Mouse (Mus musculus) limb, embryonic 10.5 days (tissue): ENCODE measurements around the gene Ppp1r9a. TPM values are rescaled to one million over a fixed set of nuclear protein-coding genes. Genes with fewer than 3 reads are reported as not detected.
A peak's percentile ranks its signal among the peaks of the same experiment; 100 is the strongest.

ENCODE experiments used
- DNase-seq: peaks from one replicate; pipeline ENCODE4 v3.0.0-alpha.2; 2017; ENCODE audit warnings: low spot score
- H3K27ac ChIP-seq: fragments of 300-500 bp; sonication (generic); 2 replicates; pipeline ENCODE4 v1.5.1; 2016; ENCODE audit warnings: mild to moderate bottlenecking
- H3K27me3 ChIP-seq: fragments of 300-500 bp; sonication (generic); 2 replicates; pipeline ENCODE4 v1.6.1; 2016; ENCODE audit warnings: low read depth, mild to moderate bottlenecking; ENCODE audit not compliant: poor library complexity, severe bottlenecking
- H3K36me3 ChIP-seq: fragments of 300-500 bp; sonication (generic); 2 replicates; pipeline ENCODE4 v1.6.1; 2016; ENCODE audit warnings: mild to moderate bottlenecking, moderate library complexity
- H3K4me1 ChIP-seq: fragments of 300-500 bp; sonication (generic); 2 replicates; pipeline ENCODE4 v1.6.1; 2016
- H3K4me3 ChIP-seq: fragments of 300-500 bp; sonication (generic); 2 replicates; pipeline ENCODE4 v1.5.1; 2016; ENCODE audit warnings: mild to moderate bottlenecking, moderate library complexity
- H3K9me3 ChIP-seq: fragments of 300-500 bp; sonication (generic); replicated peaks from 2 replicates; pipeline ENCODE4 v1.6.1; 2016; ENCODE audit warnings: mild to moderate bottlenecking
- WGBS: fragments of 180-500 bp; shearing (Covaris S2); methylation state at CpG from one replicate; pipeline ENCODE4 v1.1.7; 2016; 5-methylcytosine and 5-hydroxymethylcytosine counted together
- polyA plus RNA-seq: library from polyadenylated mRNA; unstranded; fragments of >200 nt; fragmentation: Nextera tagmentation; extraction: Ambion mirVana; gene quantifications from 2 replicates; pipeline ENCODE4 v1.2.1, GENCODE M21; 2016

Gene Ppp1r9a
- polyA plus RNA-seq, 1 experiment from 2014 or later = 28.5 TPM

DNA sequence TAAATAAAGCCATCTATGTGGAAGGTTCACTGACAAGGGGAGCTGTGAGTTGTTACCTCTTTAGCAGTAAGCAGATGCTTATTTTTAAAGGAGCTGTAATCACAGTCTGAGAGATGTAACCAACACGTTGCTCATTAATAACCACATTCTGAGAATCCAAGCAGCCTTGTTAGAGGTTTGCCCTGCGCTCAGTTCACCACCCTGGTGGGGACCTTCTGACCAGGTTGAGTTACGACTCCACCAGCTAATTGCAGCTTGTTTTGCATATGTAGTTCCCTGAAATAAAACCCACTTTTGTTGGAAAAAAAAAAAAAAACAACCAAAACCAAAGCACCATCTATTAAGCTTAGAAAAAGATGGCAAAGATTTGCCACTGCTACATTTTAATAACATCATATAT lies 205.8 kb downstream of the Ppp1r9a start:
- Histone ChIP-seq H3K27ac (peak overlapping the region; percentile 85), H3K4me1 (peaks cover 83% of the 10 kb centered on the region), H3K27me3 (no peaks in the 10 kb centered on the region), H3K9me3 (no peaks in the 10 kb centered on the region), H3K36me3 (no peaks in the 10 kb centered on the region; the same call in 1 of the 2 replicates), H3K4me3 (no peak overlapping the region)
- 17% methylated on average over 3 of the region's 3 CpGs for WGBS
- no peak for DNase-seq

DNA sequence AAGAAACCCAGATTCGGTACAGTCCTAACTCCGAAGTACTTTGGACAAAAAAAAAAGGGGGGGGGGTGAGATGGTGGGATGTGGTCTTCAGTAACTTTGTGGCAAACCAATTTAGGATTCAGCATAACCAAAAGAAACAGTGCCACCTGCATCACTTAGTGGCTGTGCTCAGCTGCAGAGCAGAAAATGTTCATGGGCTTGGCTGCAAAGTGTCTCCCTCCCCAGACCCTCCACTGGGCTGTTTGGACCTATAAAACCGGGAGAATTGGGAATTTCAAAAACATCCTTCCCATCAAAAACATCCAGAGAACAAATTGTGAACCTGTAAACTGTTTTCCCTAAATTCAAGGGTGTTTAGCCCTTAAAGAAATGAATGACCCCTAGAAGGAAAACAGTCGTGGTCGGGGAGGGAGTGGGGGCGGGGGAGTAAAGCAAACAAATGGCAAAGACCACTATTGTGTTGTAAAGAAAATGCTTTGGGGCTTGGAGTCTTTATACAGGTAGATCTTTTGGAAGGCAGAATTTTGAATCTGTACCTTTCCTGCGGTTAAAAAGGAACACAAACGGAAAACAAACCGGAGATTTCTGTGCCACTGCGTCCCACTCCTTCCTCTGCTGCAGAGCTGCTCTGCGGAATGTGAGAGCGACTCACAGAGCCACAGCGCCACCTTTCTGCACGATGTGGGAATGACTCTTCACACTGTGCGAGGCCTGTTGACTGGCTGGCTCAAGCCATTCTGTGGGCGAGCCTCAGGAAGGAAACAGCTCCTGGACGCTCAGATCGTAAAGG lies 207.4 kb downstream of the Ppp1r9a start:
- 5% methylated on average over 18 of the region's 18 CpGs for WGBS
- H3K4me1 ChIP-seq = peaks cover 79% of the 10 kb centered on the region

GRCm38 (mm10) chr6:5110715-5111048 lies 208.0 kb downstream of the Ppp1r9a start:
- WGBS = 10% methylated on average over 3 of the region's 3 CpGs
- Histone ChIP-seq H3K4me1 (peaks cover 77% of the 10 kb centered on the region), H3K27ac (peak overlapping the region; percentile 85), H3K27me3 (no peaks in the 10 kb centered on the region), H3K4me3 (peak overlapping the region; percentile 39; the same call in 1 of the 2 replicates), H3K9me3 (no peaks in the 10 kb centered on the region), H3K36me3 (peaks cover 21% of the 10 kb centered on the region)
- no peak for DNase-seq

More for the DNA sequence above, 207.4 kb downstream of the Ppp1r9a start:
- no peaks in the 10 kb centered on the region for H3K27me3 ChIP-seq
- H3K36me3 ChIP-seq = peaks cover 15% of the 10 kb centered on the region
- no peaks in the 10 kb centered on the region for H3K9me3 ChIP-seq
- peak overlapping the region; percentile 39 for H3K4me3 ChIP-seq
- peak overlapping the region; percentile 85 for H3K27ac ChIP-seq
- peak; percentile 94 for DNase-seq

- Histone ChIP-seq H3K9me3 (no peaks in the 10 kb centered on the region), H3K4me3 (no peak overlapping the region), H3K27ac (peak overlapping the region; percentile 85), H3K36me3 (peaks cover 45% of the 10 kb centered on the region), H3K4me1 (peaks cover 60% of the 10 kb centered on the region), H3K27me3 (no peaks in the 10 kb centered on the region)
- no peak for DNase-seq
- 23% methylated on average over 8 of the region's 8 CpGs for WGBS
Measured at GRCm38 (mm10) chr6:5113103-5113502, 210.4 kb downstream of the Ppp1r9a start.

DNA sequence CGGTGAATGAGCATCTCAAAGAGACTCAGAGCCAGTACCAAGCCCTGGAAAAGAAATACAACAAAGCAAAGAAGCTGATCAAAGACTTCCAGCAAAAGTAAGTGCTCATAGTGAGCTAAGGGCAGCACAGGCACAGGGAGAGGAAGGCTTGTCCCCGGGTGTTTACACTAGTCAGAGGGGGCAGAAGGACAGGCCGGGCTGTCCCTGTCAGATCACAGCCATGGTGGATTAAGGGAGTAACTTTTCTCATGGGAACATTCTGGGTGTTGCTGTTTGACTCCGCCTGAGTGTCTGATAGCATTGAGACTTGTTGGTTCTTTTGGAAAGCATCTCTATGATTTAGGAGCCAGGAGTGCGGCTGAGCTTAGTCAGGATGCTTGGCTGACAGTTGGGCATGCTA lies 211.0 kb downstream of the Ppp1r9a start:
- 46% methylated on average over 5 of the region's 5 CpGs for WGBS
- H3K27me3 ChIP-seq = no peaks in the 10 kb centered on the region

GRCm38 (mm10) chr6:5114857-5115256 lies 212.1 kb downstream of the Ppp1r9a start:
- Histone ChIP-seq H3K9me3 (no peaks in the 10 kb centered on the region), H3K27me3 (no peaks in the 10 kb centered on the region), H3K27ac (no peak overlapping the region), H3K4me1 (peaks cover 43% of the 10 kb centered on the region), H3K4me3 (no peak overlapping the region), H3K36me3 (peaks cover 48% of the 10 kb centered on the region)
- WGBS = 91% methylated on average over 7 of the region's 7 CpGs
- no peak for DNase-seq

More for the DNA sequence above, 211.0 kb downstream of the Ppp1r9a start:
- peak overlapping the region; percentile 85 for H3K27ac ChIP-seq
- H3K36me3 ChIP-seq = peaks cover 46% of the 10 kb centered on the region
- no peak overlapping the region for H3K4me3 ChIP-seq
- H3K9me3 ChIP-seq = no peaks in the 10 kb centered on the region
- DNase-seq = no peak
- H3K4me1 ChIP-seq = peaks cover 54% of the 10 kb centered on the region

- Histone ChIP-seq H3K4me3 (no peak overlapping the region), H3K27ac (no peak overlapping the region), H3K4me1 (0 out of 2 replicates have a peak, but pooled peaks cover 3% of the 10 kb centered on the region), H3K27me3 (no peaks in the 10 kb centered on the region), H3K9me3 (no peaks in the 10 kb centered on the region), H3K36me3 (peaks cover 43% of the 10 kb centered on the region)
- 88% methylated on average over 15 of the region's 15 CpGs for WGBS
- no peak for DNase-seq
Measured at GRCm38 (mm10) chr6:5119181-5119910, 216.6 kb downstream of the Ppp1r9a start.

GRCm38 (mm10) chr6:5120229-5120628 lies 217.5 kb downstream of the Ppp1r9a start:
- Histone ChIP-seq H3K36me3 (peaks cover 35% of the 10 kb centered on the region), H3K27ac (no peak overlapping the region), H3K4me1 (0 out of 2 replicates have a peak, but pooled peaks cover 3% of the 10 kb centered on the region), H3K4me3 (no peak overlapping the region), H3K9me3 (no peaks in the 10 kb centered on the region), H3K27me3 (no peaks in the 10 kb centered on the region)
- WGBS = 66% methylated on average over 3 of the region's 3 CpGs
- no peak for DNase-seq

DNA sequence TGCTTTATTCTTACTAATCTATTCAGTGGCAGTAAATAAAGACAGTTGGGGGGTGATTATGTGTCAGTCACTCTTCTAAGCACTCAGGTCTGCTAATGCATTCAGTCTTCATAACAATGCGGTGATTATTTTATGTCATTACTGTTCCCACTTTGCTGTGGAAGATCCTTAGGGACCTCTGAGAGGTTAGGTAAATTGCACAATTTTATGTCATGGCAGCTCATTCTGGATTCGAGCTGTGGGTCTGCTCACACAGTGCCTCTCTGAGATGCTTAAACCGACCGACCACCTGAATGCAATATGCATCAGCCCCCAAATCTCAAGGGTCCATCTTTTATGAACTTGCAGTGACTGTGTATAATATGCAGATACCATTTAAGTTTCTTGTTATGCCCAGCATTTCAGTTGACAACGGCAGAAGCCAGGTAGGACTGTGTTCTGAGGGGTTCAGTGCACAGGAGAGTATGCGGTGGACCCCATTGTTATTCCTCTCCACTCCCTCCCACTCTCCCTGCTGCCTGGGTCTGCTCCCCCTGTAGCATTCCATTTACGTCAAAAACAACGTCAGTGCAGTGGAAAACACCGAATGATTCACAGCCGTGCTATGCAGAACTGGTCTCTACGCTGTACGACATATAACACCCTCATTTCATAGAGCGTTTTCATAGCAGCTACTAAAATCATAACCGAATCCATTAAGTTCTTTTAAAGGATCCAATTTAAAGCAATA lies 226.8 kb downstream of the Ppp1r9a start:
- Histone ChIP-seq H3K27me3 (no peaks in the 10 kb centered on the region), H3K27ac (no peak overlapping the region), H3K4me3 (no peak overlapping the region), H3K4me1 (peaks cover 15% of the 10 kb centered on the region), H3K9me3 (no peaks in the 10 kb centered on the region), H3K36me3 (peaks cover 9% of the 10 kb centered on the region)
- no peak for DNase-seq
- WGBS = 92% methylated on average over 14 of the region's 14 CpGs

DNA sequence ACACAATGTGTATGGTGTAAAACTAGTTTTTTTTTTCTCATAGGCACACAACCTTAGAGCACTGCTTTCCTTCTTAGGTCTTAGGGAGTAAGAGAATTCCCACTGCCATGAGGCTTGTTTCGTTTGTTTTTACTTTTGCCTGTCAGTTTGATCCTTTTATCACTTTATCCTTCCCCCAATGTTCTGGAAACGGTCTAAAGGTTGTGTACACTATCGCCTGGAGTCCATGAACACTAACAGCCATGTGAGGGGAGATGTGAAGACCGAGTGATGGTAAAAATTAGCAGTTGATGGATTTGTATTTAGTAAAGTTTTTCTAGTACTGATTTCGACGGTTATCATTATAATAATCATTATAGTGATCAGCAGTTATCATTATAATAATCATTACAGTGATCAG lies 232.3 kb downstream of the Ppp1r9a start:
- 85% methylated on average over 6 of the region's 6 CpGs for WGBS
- H3K9me3 ChIP-seq = no peaks in the 10 kb centered on the region
- H3K4me1 ChIP-seq = peaks cover 32% of the 10 kb centered on the region
- no peak for DNase-seq
- no peak overlapping the region for H3K4me3 ChIP-seq
- H3K27me3 ChIP-seq = no peaks in the 10 kb centered on the region
- no peak overlapping the region for H3K27ac ChIP-seq
- peaks cover 39% of the 10 kb centered on the region for H3K36me3 ChIP-seq

DNA sequence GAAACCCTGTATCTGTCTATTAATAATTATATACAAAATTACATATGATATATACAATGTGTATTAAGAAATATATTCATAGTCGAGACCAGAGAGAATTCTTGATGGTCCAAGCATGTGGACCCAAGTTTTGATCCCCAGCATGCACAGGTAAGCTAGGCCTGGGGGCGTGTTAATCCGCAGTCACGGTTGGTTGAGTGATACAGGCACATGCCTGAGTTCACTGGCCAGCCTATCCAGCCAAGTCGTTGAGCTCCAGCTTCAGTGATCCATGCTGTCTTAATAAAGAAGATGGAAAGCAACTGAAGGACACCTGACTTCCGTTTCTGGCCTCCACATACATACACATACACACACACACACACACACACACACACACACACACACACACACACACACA lies 233.3 kb downstream of the Ppp1r9a start:
- H3K27ac ChIP-seq = no peak overlapping the region
- H3K36me3 ChIP-seq = peaks cover 42% of the 10 kb centered on the region
- DNase-seq = no peak
- peaks cover 32% of the 10 kb centered on the region for H3K4me1 ChIP-seq
- WGBS = 85% methylated on average over 6 of the region's 6 CpGs
- H3K4me3 ChIP-seq = no peak overlapping the region
- no peaks in the 10 kb centered on the region for H3K27me3 ChIP-seq
- no peaks in the 10 kb centered on the region for H3K9me3 ChIP-seq

DNA sequence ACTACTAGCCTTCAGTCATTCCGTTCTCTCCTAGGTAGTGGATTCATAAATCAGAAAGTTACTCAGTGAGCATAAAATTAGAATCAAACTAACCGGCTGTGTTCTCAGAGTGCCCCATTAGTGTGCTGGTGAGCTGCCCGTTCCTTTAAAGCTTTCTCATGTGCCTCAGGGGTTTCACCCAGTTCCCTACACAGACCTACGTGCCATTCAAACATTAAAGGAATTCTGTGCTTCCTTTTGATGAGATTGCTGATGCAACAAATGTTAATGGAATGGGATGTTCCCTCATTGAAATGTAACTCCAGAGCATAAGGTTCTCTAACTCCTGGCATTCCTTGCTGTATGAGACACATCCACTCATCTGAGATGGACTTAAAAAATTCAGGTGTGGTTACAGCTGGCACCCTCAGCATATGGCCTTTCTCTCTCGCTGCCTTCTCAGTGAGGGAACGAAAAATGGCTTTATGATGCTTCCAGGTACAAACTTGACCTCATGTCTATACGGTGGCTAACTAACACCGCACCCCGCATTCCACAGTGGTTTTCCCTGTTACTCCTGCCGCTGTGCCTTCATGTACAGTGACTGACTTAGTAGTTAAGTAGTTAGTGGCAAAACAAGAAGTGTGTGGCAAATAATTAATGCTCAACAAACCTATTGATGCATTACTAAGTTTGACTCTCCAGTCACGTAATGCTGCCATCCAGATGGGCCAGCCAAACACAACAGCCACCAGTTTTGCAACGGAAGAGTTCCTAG lies 236.3 kb downstream of the Ppp1r9a start:
- WGBS = 82% methylated on average over 12 of the region's 12 CpGs
- Histone ChIP-seq H3K27ac (no peak overlapping the region), H3K27me3 (no peaks in the 10 kb centered on the region), H3K4me1 (peaks cover 21% of the 10 kb centered on the region), H3K4me3 (no peak overlapping the region), H3K9me3 (no peaks in the 10 kb centered on the region), H3K36me3 (peaks cover 54% of the 10 kb centered on the region)
- no peak for DNase-seq
